Mouse (Mus musculus) kidney, postnatal 0 days (tissue): ENCODE results near the gene Flnc. TPM values are rescaled to one million over a fixed set of nuclear protein-coding genes. Genes with fewer than 3 reads are reported as not detected.

Experiments
- ATAC-seq: fragments of 200-750 bp; cut with Nextera tagmentation; replicated peaks from 2 replicates; pipeline ENCODE4 v1.8.0; 2017; ENCODE audit warnings: low read depth, moderate number of reproducible peaks, moderate TSS enrichment, moderate library complexity; ENCODE audit not compliant: low FRiP score
- DNase-seq: peaks from one replicate; pipeline ENCODE4 v3.0.0-alpha.2; 2016; ENCODE audit warnings: low spot score
- H3K27ac ChIP-seq: fragments of 300-500 bp; sonication (generic); 2 replicates; pipeline ENCODE4 v1.5.1; 2014; ENCODE audit warnings: mild to moderate bottlenecking
- H3K27me3 ChIP-seq: fragments of 300-500 bp; sonication (generic); 2 replicates; pipeline ENCODE4 v1.6.1; 2014; ENCODE audit warnings: low read length, mixed read lengths; ENCODE audit not compliant: insufficient read depth
- H3K36me3 ChIP-seq: fragments of 300-500 bp; sonication (generic); 2 replicates; pipeline ENCODE4 v1.6.1; 2014; ENCODE audit warnings: low read length, mixed read lengths; ENCODE audit not compliant: insufficient read depth
- H3K4me1 ChIP-seq: fragments of 300-500 bp; sonication (generic); replicated peaks from 2 replicates; pipeline ENCODE4 v1.6.1; 2014; ENCODE audit warnings: antibody characterized with exemption, low read length, mixed read lengths; ENCODE audit not compliant: insufficient read depth
- H3K4me2 ChIP-seq: fragments of 300-500 bp; sonication (generic); 2 replicates; pipeline ENCODE4 v1.6.1; 2014; ENCODE audit warnings: mild to moderate bottlenecking, low read length, moderate library complexity, mixed read lengths
- H3K4me3 ChIP-seq: fragments of 300-500 bp; sonication (generic); replicated peaks from 2 replicates; pipeline ENCODE4 v1.5.1; 2014; ENCODE audit warnings: low read depth, low read length
- H3K9ac ChIP-seq: fragments of 300-500 bp; sonication (generic); 2 replicates; pipeline ENCODE4 v1.6.1; 2014; ENCODE audit warnings: low read depth, low read length
- H3K9me3 ChIP-seq: fragments of 300-500 bp; sonication (generic); replicated peaks from 2 replicates; pipeline ENCODE4 v1.6.1; 2016; ENCODE audit warnings: low read length, inconsistent platforms, mixed read lengths
- CTCF ChIP-seq: IDR thresholded peaks from 2 replicates; pipeline ENCODE4 v1.5.1; 2016; ENCODE audit warnings: antibody characterized with exemption, low read depth, mild to moderate bottlenecking, moderate library complexity
- WGBS: fragments of 180-500 bp; shearing (Covaris S2); extraction: QIAGEN DNeasy Blood & Tissue Kit; methylation state at CpG from one replicate; pipeline ENCODE4 v1.1.7; 2014; 5-methylcytosine and 5-hydroxymethylcytosine counted together
- polyA plus RNA-seq: library from polyadenylated mRNA; unstranded; fragments of >200 nt; fragmentation: Nextera tagmentation; extraction: Ambion mirVana; gene quantifications from 2 replicates; pipeline ENCODE4 v1.2.1, GENCODE M21; 2015

Gene Flnc
- polyA plus RNA-seq, 1 experiment from 2014 or later: 2.5 TPM

DNA sequence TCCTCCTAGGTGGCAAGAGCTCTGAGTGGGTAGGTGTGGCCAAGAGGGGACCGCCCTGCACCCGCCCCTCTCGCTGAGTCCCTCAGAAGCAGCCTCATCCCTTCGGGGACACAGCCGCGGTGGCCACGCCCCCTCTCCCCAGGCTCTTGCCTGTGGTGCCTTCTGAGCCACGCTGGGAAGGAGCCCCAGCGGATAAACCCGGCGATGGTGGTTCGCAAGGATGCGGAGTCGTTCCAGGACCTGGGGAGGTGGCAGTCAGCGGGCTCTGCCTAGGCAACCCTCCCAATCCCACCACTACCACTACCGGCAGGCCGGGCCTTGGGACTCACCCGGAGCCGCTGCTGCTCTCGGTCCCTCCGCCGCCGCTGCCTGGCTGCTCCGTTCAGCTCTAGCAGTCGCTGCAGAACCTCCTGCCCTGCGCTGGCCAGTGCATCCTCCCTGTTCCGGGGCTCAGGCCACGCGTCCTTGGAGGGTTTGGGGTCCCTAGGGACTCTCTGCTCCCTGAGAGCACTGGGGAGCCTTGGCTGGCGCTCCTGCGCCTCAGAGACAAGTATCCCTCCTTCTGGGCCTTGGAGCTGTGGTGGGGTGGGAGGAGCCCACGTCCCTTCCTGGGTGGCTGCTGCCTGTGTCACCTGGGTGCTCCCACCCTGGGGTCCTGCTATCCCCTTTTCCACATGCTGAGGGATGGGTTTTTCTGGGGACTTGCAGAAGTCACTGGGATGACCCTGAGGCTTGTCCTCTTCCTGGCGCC lies 41.1 kb downstream of the Flnc start:
- TF ChIP-seq CTCF: 0 out of 2 replicates have a peak, but pooled peaks have one; percentile 3
- H3K4me3 ChIP-seq: peak overlapping the region; percentile 42
- ATAC-seq: peak; percentile 93
- no peaks in the 10 kb centered on the region for H3K9me3 ChIP-seq
- H3K4me1 ChIP-seq: peaks cover 8% of the 10 kb centered on the region
- peaks cover 11% of the 10 kb centered on the region; the same call in 1 of the 2 replicates for H3K36me3 ChIP-seq
- peak overlapping the region; percentile 68 for H3K4me2 ChIP-seq
- peak; percentile 95 for DNase-seq
- 0 out of 2 replicates have a peak overlapping the region, but pooled peaks have one; percentile 47 for H3K27ac ChIP-seq
- H3K27me3 ChIP-seq: no peaks in the 10 kb centered on the region
- WGBS: 5% methylated on average over 33 of the region's 33 CpGs
- H3K9ac ChIP-seq: peak overlapping the region; percentile 60

DNA sequence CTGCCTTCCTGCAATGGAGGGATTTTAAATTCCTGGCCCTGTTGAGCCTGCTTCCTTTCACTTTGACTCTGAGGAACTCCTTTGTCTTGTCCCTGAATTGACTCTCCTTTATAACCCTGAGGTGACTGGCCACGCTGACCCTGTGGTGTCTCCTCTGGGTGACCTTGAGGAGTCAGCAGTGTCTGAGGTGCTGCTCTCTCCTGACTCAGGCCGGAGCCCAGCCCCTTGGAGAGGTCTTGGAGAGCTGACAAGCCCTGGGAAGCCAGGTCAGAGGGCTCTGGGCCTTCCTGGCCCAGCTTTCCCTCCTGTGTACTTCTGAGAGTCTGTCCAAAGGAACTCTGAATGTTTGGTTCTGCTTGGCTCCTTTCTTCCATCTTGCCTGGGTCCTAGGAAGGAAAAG lies 41.7 kb downstream of the Flnc start:
- no peak for ATAC-seq
- Histone ChIP-seq H3K4me2 (peak overlapping the region; percentile 68; the same call in 1 of the 2 replicates), H3K27ac (peak overlapping the region; percentile 25; the same call in 1 of the 2 replicates), H3K9me3 (no peaks in the 10 kb centered on the region), H3K4me3 (no peak overlapping the region), H3K36me3 (peaks cover 11% of the 10 kb centered on the region; the same call in 1 of the 2 replicates), H3K4me1 (peaks cover 8% of the 10 kb centered on the region), H3K27me3 (no peaks in the 10 kb centered on the region), H3K9ac (no peak overlapping the region)
- no peak for TF ChIP-seq CTCF
- WGBS: 60% methylated on average over 2 of the region's 2 CpGs
- DNase-seq: no peak

DNA sequence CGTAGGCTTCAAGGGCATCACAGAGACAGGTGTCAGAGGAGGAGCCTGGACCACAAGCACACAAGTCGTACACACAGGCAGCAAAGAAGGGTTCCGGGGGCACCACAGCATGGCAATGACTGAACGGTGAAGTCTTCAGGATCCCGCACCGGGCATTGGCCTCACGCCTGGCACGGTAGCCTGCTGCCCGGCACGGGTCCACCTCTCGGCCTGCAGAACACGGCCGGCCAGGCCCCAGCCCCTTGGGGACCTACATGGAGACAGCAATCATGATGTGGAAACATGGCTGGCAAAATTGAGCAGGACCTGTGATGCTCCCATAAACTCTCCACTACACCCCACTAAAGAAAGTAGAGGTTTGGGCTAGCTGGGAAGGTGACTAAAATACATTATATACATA lies 49.6 kb downstream of the Flnc start:
- WGBS: 94% methylated on average over 13 of the region's 13 CpGs
- no peak for TF ChIP-seq CTCF
- Histone ChIP-seq H3K4me3 (no peak overlapping the region), H3K9me3 (no peaks in the 10 kb centered on the region), H3K27me3 (no peaks in the 10 kb centered on the region), H3K36me3 (no peaks in the 10 kb centered on the region), H3K9ac (no peak overlapping the region), H3K4me2 (no peak overlapping the region), H3K27ac (no peak overlapping the region), H3K4me1 (no peaks in the 10 kb centered on the region)
- no peak for DNase-seq
- no peak for ATAC-seq

DNA sequence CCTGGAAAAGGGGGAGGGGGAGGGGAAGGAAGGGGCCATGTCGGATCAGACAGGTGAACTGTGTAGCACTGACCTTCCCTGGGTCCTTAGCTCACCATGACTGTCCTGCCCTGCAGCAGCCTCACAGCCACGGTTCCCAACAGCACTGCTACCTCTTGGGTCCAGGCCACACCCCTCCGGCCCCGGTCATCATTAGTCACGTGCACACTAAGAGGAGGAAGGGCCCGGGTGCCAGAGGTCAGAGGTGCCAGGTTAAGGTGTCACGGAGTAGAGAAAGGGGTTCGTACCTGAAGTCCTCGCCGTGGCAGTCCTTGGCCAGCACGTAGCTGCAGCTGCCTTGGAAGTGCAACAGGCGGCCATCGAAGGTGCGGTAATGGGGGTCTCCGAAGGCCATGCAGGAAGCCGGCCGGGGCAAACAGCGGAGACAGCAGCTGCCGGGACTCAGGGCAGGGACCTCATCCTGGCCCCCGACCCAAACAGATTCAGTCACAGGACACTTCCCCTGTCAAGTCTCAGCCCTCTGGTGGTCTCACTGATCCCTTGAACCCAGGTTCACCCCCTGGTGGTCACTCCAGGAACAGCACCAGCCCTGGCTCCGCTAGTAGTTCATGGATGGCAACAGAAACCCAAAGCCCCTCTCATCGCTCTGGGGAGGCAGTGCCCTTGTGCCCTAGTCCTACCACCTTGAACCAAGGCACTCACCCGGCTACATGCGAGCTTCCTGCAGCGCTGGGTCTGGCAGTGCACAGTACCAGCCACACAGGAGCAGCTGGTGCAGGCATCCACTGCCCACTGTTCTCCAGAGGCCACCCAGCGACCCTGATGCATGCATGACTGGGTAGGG lies 51.9 kb downstream of the Flnc start:
- H3K9me3 ChIP-seq: no peaks in the 10 kb centered on the region
- peak overlapping the region; percentile 69 for H3K4me2 ChIP-seq
- 7% methylated on average over 25 of the region's 26 CpGs for WGBS
- TF ChIP-seq CTCF: peak; percentile 95
- DNase-seq: peak; percentile 71
- H3K4me3 ChIP-seq: peak overlapping the region; percentile 35
- 0 out of 2 replicates have a peak, but pooled peaks cover 3% of the 10 kb centered on the region for H3K36me3 ChIP-seq
- H3K4me1 ChIP-seq: no peaks in the 10 kb centered on the region
- ATAC-seq: peak; percentile 75
- H3K27ac ChIP-seq: no peak overlapping the region
- H3K9ac ChIP-seq: no peak overlapping the region
- H3K27me3 ChIP-seq: no peaks in the 10 kb centered on the region

DNA sequence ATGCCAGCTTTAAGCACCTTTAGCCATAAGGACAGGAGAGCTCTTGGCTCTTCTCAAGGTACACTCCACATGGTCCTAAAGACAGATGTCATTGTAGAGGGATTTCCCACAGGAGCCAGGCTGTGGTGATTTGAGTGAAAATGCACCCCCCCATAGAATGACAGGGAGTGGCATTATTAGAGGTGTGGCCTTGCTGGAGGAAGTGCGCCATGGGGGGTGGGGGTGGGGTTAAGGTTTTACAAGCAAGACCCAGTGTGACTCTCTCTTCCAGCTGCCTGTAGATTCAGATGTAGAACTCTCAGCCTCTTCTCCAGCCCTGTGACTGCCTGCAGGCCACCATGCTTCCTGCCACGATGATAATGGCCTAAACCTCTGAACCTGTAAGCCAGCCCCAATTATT lies 52.9 kb downstream of the Flnc start:
- TF ChIP-seq CTCF: no peak
- Histone ChIP-seq H3K36me3 (0 out of 2 replicates have a peak, but pooled peaks cover 3% of the 10 kb centered on the region), H3K4me1 (no peaks in the 10 kb centered on the region), H3K9me3 (no peaks in the 10 kb centered on the region), H3K4me3 (no peak overlapping the region), H3K27me3 (no peaks in the 10 kb centered on the region), H3K27ac (no peak overlapping the region), H3K4me2 (no peak overlapping the region), H3K9ac (no peak overlapping the region)
- DNase-seq (no peak), ATAC-seq (no peak)
- 47% methylated on average over 2 of the region's 2 CpGs for WGBS

DNA sequence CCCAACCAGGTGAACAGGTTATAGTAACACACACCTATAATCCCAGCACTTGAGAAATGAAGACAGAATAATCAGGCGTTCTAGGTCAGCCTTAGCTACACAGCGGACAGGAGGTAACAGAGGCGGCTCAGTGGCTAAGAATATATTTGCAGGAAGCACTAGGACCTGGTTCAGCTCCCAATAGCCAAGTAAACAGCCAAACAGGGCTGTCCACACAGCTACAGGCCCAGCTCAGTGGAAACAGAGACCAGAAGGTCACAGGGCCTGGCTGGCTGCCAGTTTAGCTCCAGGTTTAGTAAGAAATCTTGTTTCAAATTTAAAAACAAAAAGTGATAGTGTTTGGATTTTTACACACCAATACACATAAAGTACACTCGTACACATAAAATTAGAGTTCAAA lies 61.0 kb downstream of the Flnc start:
- ATAC-seq (no peak), DNase-seq (no peak)
- H3K4me2 ChIP-seq: no peak overlapping the region
- H3K4me3 ChIP-seq: no peak overlapping the region
- H3K9ac ChIP-seq: no peak overlapping the region
- TF ChIP-seq CTCF: no peak
- H3K4me1 ChIP-seq: 0 out of 2 replicates have a peak, but pooled peaks cover 5% of the 10 kb centered on the region
- H3K36me3 ChIP-seq: 0 out of 2 replicates have a peak, but pooled peaks cover 3% of the 10 kb centered on the region
- H3K9me3 ChIP-seq: no peaks in the 10 kb centered on the region
- 63% methylated on average over 4 of the region's 4 CpGs for WGBS
- no peaks in the 10 kb centered on the region for H3K27me3 ChIP-seq
- no peak overlapping the region for H3K27ac ChIP-seq
